Mouse (Mus musculus): Measurements from ENCODE around the gene Taf3. TPM values are rescaled to one million over a fixed set of nuclear protein-coding genes. Genes with fewer than 3 reads are reported as not detected.
A peak's percentile ranks its signal among the peaks of the same experiment; 100 is the strongest.

The Taf3 gene
- polyA plus RNA-seq, 2 experiments, result 4.7 to 5.0 TPM

GRCm38 (mm10) chr2:10008593-10008992 lies 39.8 kb downstream of the Taf3 start:
- WGBS (ENCODE audit: insufficient replicate concordance), result 14% methylated on average over 4 of the region's 4 CpGs
- peaks cover 4 to 11% of the 10 kb centered on the region in 2 experiments for H3K4me1 ChIP-seq (replicated peaks; ENCODE audit: control insufficient read depth in 2 of 2, insufficient read depth in 2 of 2, low read length in 1 of 2)
- H3K36me3 ChIP-seq (replicated peaks; ENCODE audit: control insufficient read depth, insufficient read depth, low read depth), result no peaks in the 10 kb centered on the region
- H3K27me3 ChIP-seq (ENCODE audit: control insufficient read depth, insufficient read depth, low read length), result no peaks in the 10 kb centered on the region
- H3K4me2 ChIP-seq (ENCODE audit: low read depth), result peak overlapping the region; percentile 33; the same call in 1 of the 2 replicates
- no peak for ATAC-seq (ENCODE audit: insufficient read depth)
- no peak overlapping the region for H3K4me3 ChIP-seq (ENCODE audit: insufficient read depth in 1 of 2, low read depth in 2 of 2, low read length in 2 of 2)
- TF ChIP-seq EP300 (IDR thresholded peaks at IDR 0.05; ENCODE audit: low read depth) (no peak), CTCF (IDR thresholded peaks at IDR 0.05; ENCODE audit: low read depth) (no peak)
- no peak overlapping the region for H3K9ac ChIP-seq (replicated peaks)
- no peak for DNase-seq (ENCODE audit: low read depth in 3 of 3, low spot score in 3 of 3)
- H3K27ac ChIP-seq, result no peak overlapping the region
- H3K9me3 ChIP-seq (ENCODE audit: control insufficient read depth, low read length), result no peaks in the 10 kb centered on the region

- Histone ChIP-seq H3K27ac (no peak overlapping the region), H3K27me3 (ENCODE audit: control insufficient read depth, insufficient read depth, low read length) (no peaks in the 10 kb centered on the region), H3K4me2 (ENCODE audit: low read depth) (no peak overlapping the region), H3K36me3 (replicated peaks; ENCODE audit: control insufficient read depth, insufficient read depth, low read depth) (no peaks in the 10 kb centered on the region), H3K4me1 (replicated peaks; ENCODE audit: control insufficient read depth in 2 of 2, insufficient read depth in 2 of 2, low read length in 1 of 2) (peaks cover 4 to 11% of the 10 kb centered on the region in 2 experiments), H3K9ac (replicated peaks) (no peak overlapping the region), H3K9me3 (ENCODE audit: control insufficient read depth, low read length) (no peaks in the 10 kb centered on the region), H3K4me3 (ENCODE audit: insufficient read depth in 1 of 2, low read depth in 2 of 2, low read length in 2 of 2) (no peak overlapping the region)
- 79% methylated on average over 8 of the region's 8 CpGs for WGBS (ENCODE audit: insufficient replicate concordance)
- ATAC-seq (ENCODE audit: insufficient read depth), result no peak
- TF ChIP-seq CTCF (IDR thresholded peaks at IDR 0.05; ENCODE audit: low read depth), result no peak
- no peak for TF ChIP-seq EP300 (IDR thresholded peaks at IDR 0.05; ENCODE audit: low read depth)
- DNase-seq (ENCODE audit: low read depth in 3 of 3, low spot score in 3 of 3), result no peak
Observed at GRCm38 (mm10) chr2:10004960-10005621, 43.3 kb downstream of the Taf3 start.

- ATAC-seq (ENCODE audit: insufficient read depth) (no peak), DNase-seq (ENCODE audit: low read depth in 3 of 3, low spot score in 3 of 3) (no peak)
- H3K4me3 ChIP-seq (ENCODE audit: insufficient read depth in 1 of 2, low read depth in 2 of 2, low read length in 2 of 2), result no peak overlapping the region
- H3K9ac ChIP-seq (replicated peaks), result no peak overlapping the region
- H3K4me2 ChIP-seq (ENCODE audit: low read depth), result no peak overlapping the region
- H3K27ac ChIP-seq, result no peak overlapping the region
- H3K36me3 ChIP-seq (replicated peaks; ENCODE audit: control insufficient read depth, insufficient read depth, low read depth), result no peaks in the 10 kb centered on the region
- H3K9me3 ChIP-seq (ENCODE audit: control insufficient read depth, low read length), result no peaks in the 10 kb centered on the region
- 85% methylated on average over 5 of the region's 5 CpGs for WGBS (ENCODE audit: insufficient replicate concordance)
- no peaks in the 10 kb centered on the region for H3K27me3 ChIP-seq (ENCODE audit: control insufficient read depth, insufficient read depth, low read length)
- H3K4me1 ChIP-seq (replicated peaks; ENCODE audit: control insufficient read depth in 2 of 2, insufficient read depth in 2 of 2, low read length in 1 of 2), result peaks cover under 1 to 6% of the 10 kb centered on the region in 2 experiments; a peak in 3 of 4 replicates
- TF ChIP-seq CTCF (IDR thresholded peaks at IDR 0.05; ENCODE audit: low read depth) (no peak), EP300 (IDR thresholded peaks at IDR 0.05; ENCODE audit: low read depth) (no peak)
Observed at GRCm38 (mm10) chr2:10003358-10003757, 45.0 kb downstream of the Taf3 start.

GRCm38 (mm10) chr2:10001591-10001990 lies 46.8 kb downstream of the Taf3 start:
- Histone ChIP-seq H3K9ac (replicated peaks) (no peak overlapping the region), H3K27me3 (ENCODE audit: control insufficient read depth, insufficient read depth, low read length) (no peaks in the 10 kb centered on the region), H3K9me3 (ENCODE audit: control insufficient read depth, low read length) (no peaks in the 10 kb centered on the region), H3K27ac (no peak overlapping the region), H3K4me2 (ENCODE audit: low read depth) (no peak overlapping the region), H3K4me3 (ENCODE audit: insufficient read depth in 1 of 2, low read depth in 2 of 2, low read length in 2 of 2) (no peak overlapping the region), H3K4me1 (replicated peaks; ENCODE audit: control insufficient read depth in 2 of 2, insufficient read depth in 2 of 2, low read length in 1 of 2) (no peaks in the 10 kb centered on the region), H3K36me3 (replicated peaks; ENCODE audit: control insufficient read depth, insufficient read depth, low read depth) (no peaks in the 10 kb centered on the region)
- TF ChIP-seq CTCF (IDR thresholded peaks at IDR 0.05; ENCODE audit: low read depth) (no peak), EP300 (IDR thresholded peaks at IDR 0.05; ENCODE audit: low read depth) (no peak)
- ATAC-seq (ENCODE audit: insufficient read depth) (no peak), DNase-seq (ENCODE audit: low read depth in 3 of 3, low spot score in 3 of 3) (no peak)
- 73% methylated on average over 2 of the region's 2 CpGs for WGBS (ENCODE audit: insufficient replicate concordance)

GRCm38 (mm10) chr2:9997535-9997934 lies 50.9 kb downstream of the Taf3 start:
- no peak for ATAC-seq (ENCODE audit: insufficient read depth)
- H3K9ac ChIP-seq (replicated peaks), result no peak overlapping the region
- no peaks in the 10 kb centered on the region for H3K4me1 ChIP-seq (replicated peaks; ENCODE audit: control insufficient read depth in 2 of 2, insufficient read depth in 2 of 2, low read length in 1 of 2)
- TF ChIP-seq CTCF (IDR thresholded peaks at IDR 0.05; ENCODE audit: low read depth), result no peak
- no peak for TF ChIP-seq EP300 (IDR thresholded peaks at IDR 0.05; ENCODE audit: low read depth)
- no peaks in the 10 kb centered on the region for H3K36me3 ChIP-seq (replicated peaks; ENCODE audit: control insufficient read depth, insufficient read depth, low read depth)
- H3K27me3 ChIP-seq (ENCODE audit: control insufficient read depth, insufficient read depth, low read length), result no peaks in the 10 kb centered on the region
- no peaks in the 10 kb centered on the region for H3K9me3 ChIP-seq (ENCODE audit: control insufficient read depth, low read length)
- no peak for DNase-seq (ENCODE audit: low read depth in 3 of 3, low spot score in 3 of 3)
- no peak overlapping the region for H3K4me3 ChIP-seq (ENCODE audit: insufficient read depth in 1 of 2, low read depth in 2 of 2, low read length in 2 of 2)
- H3K27ac ChIP-seq, result no peak overlapping the region
- WGBS (ENCODE audit: insufficient replicate concordance), result 31% methylated on average over 7 of the region's 7 CpGs
- H3K4me2 ChIP-seq (ENCODE audit: low read depth), result no peak overlapping the region
